Mouse (Mus musculus): Measurements from ENCODE around the gene Batf3.

Gene Batf3

DNA sequence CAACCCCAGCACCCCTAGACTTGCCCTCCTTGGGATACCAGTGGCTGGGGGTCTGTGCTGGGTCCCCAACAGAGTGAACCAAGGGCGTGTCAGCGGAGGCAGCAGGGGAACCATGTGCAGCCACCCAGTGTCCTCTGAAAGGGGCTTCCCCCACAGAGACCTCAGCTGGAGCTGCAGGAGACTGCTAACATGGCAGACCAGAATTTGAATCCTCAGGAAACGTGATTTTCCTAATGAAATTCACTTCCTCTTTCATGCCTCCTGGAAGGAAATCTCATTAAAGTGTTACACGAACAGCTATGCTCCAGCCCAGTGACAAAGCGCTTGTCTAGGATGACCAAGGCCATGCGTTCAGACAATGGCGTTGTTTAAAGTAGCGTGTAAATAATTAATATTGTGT lies 10.7 kb upstream of the Batf3 start:
- no peak for DNase-seq (ENCODE audit: low spot score)

DNA sequence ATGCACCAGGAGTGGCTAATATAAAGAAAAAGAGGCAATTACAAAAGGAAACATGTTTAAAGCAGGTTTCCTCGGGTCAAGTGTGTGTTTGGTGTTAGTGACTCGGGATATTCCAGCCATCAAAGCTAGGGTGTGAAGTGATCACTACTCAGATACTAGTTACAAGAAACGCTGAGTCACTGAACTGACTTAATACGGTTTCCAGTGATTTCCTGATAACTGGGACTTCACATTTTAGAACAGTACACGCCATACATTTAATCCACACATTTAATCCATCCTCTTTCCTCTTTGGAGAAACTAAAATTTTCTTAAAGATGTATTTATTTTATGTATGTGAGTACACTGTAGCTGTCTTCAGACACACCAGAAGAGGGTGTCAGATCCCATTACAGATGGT lies 9.7 kb upstream of the Batf3 start:
- no peak for DNase-seq (ENCODE audit: low spot score)

DNA sequence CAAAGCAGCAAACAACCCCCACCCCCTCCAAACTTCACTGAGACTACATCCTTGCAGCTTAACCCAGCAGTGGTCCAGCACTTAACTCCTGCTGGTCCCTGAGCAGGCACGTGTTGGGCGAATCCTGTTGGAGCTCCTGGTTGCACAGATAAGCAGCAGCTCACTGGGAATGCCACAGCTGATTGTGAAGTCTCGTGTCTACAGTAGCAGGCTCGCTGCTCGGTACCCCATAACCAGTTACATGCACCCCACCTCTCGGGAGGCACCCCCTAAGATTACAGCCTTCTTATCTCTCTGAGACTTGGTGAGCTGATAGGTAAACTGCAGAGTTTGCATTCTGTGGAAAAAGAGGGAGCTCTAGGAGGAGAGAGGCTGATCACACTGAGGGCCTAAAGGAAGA lies 8.3 kb upstream of the Batf3 start:
- no peak for DNase-seq (ENCODE audit: low spot score)

DNA sequence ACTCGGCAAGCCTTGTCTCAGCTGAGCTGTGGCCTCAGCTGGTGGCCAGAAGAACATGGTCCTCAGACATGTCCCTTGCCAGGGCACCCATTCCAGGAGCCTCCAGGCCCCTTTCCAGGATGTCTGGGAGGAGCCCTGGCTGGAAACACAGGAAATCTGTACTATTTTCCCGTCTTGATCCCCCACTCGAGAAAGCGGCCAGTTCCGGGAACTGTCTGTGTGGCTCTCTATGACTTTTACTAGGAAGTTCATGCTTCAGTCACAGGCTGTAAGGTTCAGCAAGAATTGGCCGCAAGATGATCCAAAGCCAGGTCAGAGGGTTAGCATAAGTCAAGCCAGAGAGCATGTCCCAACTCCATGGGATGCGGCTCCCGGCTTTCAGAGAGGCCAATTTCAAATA lies 5.6 kb upstream of the Batf3 start:
- DNase-seq (ENCODE audit: low spot score): no peak

DNA sequence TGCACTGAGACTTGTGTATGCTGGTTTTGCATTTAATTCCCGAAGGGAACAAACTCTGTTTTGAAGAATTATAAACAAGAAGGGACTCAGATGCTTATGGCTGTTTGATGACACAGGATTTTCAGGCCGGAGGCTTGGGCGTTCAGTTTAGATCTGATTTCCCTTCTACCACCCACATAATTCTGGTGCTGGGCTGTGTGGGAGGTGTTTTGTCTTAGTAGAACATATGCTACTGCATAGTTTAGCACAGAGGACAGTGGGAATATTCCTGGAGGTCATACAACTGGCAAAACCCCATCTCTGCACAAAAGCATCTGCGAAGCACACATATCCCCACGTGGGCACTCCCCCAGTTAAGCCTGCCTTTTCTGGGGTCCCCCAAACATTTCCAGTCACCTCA lies 4.1 kb upstream of the Batf3 start:
- peak; percentile 58 for DNase-seq (ENCODE audit: low spot score)

DNA sequence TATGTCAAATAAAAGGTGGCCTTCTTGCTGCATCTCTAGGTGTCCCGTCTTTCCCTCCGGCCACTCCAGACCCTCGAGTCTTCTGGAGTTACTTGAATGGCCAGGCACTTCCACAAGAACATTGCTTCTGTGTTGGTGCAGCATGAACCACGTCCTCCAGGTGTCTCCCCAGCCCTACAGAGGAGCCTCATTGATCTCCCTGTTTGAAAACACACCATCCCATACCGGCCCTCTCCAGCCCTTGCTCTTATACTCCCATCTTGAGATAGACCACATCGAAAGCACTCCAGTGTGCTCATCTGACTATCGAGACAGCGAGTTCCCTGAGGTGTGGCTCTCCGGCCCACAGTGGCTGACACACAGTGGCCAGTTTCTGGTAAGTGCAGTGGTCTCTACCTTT lies 2.6 kb upstream of the Batf3 start:
- DNase-seq (ENCODE audit: low spot score): no peak

DNA sequence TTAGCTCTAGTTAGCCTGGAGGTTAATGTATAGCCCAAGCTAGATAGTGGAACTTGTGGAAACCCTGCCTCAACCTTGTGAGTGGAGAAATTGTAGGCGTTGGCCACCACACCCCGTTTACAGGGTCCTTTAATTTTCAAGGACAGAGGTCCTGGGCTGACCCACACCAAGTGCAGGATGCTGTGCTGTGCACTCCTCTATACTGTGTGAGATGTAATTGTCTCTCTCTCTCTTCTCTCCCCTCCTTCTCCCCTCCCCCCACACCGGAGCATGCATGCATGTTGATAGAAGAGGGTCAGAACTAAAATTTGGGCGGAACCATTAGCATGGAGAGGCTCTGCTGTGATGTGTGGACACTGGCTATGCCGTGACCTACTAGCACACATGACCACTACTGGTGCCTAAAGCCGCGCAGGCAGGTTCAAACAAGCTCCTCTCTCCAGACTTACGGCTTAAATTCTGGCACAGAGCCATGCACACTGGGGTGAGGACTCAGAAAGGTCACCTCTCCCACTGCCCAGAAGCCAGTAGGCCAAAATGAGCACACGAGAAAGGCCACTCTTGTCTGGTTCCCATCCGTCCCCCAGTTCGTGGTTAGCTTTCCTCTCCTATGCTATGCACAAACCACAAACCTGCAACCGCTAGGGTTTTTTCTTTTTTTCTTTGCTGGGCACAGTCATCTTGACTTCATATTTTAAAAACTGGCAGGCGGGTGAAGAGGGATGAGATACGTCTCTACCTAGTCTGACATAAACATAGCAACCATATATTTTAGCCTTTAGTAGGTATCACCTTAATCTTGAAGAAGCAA lies 571 bp upstream of the Batf3 start:
- DNase-seq (ENCODE audit: low spot score): no peak

DNA sequence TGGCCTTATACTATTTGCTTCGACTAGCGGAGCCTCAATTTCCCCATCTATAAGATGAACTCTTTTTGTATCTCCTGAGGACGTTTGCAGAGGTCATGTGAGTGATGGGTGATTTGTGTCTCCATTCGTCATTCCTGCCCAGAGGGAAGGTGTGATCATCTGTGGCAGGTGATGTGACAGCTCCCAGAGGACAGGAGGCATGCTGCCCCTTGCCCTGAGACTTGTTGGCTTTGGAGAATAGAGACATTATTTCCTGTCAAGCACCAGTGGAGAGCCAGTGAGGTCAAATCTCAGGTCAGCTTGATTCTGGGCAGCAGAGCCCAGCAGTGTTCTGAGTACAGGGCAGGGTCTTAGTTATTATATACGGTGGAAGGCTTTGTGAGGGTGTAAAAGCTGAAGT lies 1.5 kb downstream of the Batf3 start:
- DNase-seq (ENCODE audit: low spot score): no peak

DNA sequence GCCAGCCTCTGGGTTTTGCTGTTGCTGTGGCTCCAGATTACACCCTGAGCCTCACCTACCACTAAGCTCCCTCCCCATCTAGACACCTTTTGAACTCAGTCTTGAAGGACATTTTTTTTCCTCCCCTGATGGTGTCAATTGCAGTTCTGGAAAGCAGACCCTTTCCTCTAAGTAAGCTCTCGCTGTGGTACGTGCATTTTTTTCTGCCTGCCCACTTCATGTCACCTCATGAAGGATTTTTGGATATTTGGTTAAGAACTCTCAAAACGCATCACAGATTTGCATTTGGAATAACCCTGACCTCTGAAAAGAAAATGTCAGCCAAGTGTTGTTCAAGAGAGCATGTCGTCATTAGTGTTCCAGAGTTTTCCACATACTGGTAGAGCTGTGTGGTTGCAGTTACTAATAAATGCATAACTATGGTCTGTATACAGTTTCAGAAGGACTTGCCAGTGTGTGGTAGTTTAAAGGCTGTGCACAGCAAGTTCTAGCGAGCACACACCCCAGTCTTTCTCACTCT lies 2.2 kb downstream of the Batf3 start:
- DNase-seq (ENCODE audit: low spot score): no peak

DNA sequence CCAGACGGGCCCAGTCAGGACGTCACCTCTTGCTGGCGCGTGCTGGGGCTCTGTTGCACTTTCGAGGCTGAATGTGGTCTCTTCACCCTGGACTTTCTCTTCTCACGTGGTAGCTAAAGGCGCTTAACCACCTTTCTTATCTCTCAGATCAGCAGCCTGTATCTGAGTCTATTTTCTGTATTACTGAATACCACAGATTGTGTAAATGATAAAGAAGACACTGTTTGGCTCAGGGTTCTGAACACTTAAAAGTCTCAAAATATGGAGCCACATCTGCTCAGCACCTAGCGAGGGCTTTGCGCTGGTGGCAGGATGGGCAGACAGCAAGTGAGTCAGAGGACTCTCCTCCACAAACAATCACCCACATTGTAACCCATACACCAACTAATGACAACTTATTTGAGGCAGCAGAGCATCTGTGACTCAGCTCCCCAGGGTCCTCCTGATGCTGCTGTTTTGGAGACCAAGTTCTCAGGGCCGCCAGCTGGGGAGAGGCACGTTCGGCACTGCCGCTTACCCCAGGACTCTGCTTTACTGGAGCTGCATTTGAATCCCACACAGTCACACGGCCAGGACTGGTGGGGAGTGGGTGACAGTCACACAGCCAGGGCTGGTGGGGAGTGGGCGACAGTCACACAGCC lies 5.2 kb downstream of the Batf3 start:
- no peak for DNase-seq (ENCODE audit: low spot score)

DNA sequence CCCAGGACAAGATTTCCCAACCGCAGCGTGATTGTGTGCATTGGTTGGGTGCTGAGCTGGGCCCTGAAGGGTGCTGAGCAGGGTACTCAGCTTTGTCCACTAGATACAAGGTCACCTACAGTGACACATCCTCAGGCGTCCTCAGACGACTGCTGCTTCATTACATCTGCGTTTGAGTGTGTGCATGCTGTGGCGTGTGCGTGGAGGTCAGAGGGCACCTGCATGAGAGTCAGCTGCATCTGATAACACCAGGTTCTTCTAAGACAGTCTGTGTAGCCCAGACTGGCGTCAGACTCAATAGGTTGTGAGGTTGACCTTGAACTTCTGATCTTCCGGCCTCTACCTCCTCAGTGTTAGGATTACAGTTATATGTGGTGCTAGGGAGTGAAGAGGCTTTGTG lies 7.6 kb downstream of the Batf3 start:
- DNase-seq (ENCODE audit: low spot score): no peak

DNA sequence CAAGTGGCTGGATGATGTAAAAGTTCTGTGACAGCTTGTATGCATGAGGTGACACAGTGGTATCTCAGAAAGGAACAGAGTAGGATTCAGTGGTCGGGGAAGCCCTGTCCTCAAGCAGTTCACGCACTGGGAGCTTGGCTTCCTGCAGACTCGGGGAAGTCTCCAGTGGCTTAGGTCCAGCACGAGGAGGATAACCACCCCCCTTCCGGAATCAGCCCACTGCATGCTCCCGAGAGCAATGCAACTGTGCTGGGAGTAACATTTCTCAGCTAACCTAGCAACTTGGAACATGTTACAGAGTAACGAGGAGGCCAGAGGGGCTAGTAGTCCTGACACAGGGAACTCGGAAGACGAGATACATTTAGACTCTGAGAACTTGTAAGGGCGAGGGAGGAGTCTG lies 9.7 kb downstream of the Batf3 start:
- DNase-seq (ENCODE audit: low spot score): no peak

DNA sequence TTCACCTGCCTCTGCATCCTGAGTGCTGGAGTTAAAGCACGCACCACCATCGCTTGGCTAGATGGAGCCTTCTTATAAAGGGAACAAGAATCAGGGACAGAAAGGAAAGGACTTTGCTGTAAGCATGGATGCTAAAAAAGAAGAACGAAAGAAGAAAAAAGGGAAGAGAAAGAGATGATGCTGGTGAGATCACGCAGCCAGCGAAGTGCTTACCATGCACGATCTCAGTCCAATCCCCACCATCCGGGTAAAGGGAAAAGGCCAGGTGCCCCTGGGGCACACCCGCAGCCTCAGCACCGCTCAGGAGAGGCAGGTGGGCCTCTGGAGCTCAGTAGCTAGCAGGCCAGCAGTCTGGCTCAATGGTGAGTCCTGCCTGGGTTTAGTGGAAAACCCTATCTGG lies 12.3 kb downstream of the Batf3 start:
- DNase-seq (ENCODE audit: low spot score): no peak

DNA sequence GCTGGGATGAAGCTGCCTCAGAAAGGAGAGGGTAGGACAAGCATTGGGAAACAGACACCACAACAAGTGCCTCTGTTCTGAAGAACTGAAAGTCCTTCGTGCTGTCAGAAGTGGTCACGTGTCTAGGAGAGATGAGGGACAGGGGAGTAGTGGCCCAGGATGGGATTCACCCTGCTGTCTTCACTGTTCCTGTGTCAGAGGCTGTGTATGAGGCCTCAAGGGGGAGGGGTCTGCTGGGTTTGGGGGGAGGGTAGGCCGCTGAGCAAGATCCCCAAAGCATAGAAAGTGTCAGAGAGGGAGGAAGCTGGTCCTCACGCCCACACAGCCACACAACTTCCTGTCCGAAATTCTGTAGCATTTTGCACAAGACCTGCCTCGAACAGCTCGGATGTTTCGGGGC lies 13.5 kb downstream of the Batf3 start:
- peak; percentile 60 for DNase-seq (ENCODE audit: low spot score)

DNA sequence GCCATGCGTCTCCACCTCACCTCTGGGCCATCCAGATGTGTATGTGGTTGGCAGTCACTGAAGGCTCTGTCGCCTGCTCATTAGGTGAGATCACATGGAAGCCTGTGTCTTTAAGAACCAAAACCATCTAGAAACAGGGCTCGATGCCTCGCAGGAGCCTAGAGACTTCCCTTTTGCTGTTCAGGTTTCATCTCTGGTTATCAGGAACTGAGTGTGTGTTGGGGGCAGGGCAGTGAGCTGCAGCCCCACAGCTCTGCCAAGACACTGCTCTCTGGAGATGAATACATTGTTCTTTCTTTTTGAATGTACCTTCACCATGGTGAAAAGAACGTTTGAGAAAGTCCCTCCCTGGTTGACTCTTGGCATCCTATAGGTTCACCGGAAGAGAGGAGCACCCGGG lies 17.2 kb downstream of the Batf3 start:
- DNase-seq (ENCODE audit: low spot score): no peak

DNA sequence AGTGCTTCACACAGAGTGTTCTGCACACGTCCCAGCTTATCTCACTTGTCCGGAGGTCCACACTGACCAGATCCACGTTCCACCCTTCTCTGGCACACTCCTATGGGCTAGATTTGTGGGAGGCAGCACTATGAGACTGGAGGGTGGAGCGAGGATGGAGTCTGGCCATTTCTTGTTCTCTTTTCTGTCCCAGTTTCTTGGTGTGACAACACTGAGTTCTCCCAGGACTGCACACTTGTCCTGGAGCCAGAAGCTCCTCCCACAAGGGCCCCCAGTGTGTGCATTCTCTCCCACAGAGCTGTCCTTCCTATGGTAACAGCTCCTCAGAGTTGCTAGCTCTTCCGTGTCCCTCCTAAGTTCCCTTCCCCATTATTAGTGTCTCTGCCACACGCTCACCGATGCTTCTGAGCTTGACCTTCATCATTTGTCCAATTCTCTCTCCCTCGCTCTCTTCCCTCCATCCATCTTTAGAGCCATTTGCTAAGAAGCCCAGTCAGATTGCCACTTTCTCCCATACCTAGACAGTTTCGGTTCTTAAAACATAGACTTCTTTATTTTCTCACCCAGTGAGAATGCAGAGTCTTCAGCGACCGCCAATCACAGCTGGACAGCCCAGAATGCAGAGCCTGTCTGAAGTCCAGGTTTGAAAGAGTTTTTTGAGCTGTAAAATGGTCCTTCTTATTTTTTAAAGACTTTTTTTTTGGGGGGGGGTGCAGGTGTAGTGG lies 18.0 kb downstream of the Batf3 start:
- DNase-seq (ENCODE audit: low spot score): no peak

DNA sequence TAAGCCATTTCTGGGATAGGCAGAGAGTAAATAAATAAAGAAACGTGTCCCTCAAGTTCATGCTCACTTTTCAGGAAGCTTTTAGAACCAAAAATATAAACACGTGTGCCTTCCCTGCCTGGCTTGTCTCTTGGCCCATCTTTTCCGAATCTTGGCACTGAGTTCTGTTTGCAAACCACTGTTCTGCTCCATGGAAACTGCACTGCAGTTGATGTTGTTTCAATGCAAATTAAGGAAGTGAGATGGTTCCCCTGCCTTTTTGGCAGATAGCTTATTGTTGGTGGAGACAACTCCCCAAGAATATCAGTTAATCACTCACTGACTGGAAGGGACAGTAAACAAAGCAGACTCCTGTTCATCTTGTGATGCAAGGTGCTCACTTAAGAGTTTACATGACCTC lies 25.1 kb downstream of the Batf3 start:
- DNase-seq (ENCODE audit: low spot score): no peak

DNA sequence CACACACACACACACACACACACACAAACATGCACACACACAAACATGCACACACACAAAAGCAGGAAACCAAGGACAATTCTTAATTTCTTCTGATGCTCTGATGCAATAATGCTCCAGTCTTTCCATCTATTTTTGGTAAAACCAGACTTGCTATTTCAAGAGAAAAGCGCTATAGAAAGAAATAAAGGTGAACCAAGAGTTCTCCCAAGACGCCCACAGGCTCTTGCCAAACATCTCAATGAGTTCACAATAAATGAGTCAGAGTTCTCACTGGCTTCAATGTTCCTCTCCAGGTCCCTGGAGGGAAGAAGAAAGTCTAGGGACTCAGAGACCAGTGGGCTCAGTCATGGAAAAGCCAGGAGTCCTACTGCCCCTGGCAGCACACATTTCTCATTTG lies 26.0 kb downstream of the Batf3 start:
- no peak for DNase-seq (ENCODE audit: low spot score)

DNA sequence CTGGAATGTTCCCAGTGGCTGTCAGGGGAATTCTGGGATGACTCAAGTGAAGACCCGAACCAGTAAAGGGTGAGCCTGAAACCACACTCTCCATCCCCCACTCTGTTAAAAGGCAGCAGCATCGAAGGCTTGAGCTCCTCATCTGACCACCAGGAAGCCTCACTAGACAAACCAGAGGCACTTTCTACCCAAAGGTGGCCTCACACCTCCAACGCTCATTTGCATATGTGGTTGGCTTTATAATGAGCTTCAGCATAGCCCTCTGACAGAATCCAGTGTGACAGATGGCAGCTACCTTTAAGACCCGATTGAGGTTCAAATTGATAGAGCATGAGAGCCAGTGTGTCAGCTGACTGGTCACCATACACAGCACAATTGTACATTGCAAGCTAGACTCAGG lies 26.6 kb downstream of the Batf3 start:
- no peak for DNase-seq (ENCODE audit: low spot score)

DNA sequence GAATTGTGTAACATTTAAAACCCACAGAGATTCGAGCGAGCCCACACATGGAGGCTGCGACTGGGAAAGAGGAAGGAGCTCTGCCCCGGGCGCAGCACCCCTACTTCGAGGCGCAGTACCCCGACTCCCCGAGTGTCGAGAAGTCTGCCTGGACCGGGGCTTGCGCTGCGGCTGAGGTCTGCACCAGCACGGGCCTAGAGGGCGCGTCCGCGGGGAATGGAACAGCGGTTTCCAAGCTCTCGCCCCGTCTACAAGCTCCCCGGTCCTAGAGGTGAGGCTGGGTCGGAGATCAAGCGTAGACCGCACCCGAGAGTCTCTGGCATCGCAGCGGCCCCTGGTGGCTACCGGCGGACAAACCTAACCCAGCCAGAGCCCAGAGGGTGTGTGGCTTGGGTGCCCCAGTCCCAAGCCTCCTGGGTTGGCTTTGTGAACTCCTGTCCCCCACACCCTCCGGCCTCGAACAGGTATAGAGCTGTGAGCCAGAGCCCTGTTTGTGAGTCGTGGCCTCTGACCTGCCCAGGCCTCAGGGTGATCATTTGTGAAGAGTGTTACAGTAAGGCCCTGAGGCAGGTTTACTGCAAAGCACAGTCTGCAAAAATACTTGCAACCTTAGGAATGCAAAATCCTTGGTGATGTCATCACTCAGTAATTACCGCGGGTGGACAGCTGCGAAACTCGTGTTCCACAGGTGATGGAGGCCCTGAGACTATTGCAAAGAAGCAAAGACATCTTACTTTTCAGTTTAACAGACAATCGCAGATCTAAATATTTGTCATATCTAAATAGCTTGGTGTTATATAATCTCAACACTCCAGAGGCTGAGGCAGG lies 28.4 kb downstream of the Batf3 start:
- DNase-seq (ENCODE audit: low spot score): no peak

DNA sequence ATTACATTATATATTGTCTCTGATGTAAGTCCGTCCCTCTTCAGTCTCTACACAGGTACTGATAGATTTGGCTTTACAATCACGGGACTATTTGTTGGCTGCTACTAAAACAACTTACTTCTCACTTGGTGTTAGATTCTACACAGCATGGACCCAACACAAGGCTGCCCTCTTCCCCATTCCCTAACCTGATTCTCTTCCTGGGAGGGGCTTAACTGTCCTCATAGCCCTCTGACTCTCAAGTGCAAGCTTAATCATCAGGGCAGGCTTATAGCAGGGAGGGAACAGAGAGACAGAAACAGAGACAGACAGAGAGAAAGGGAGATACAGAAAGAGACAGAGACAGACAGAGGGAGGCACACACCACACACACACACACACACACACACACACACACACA lies 34.0 kb downstream of the Batf3 start:
- no peak for DNase-seq (ENCODE audit: low spot score)

DNA sequence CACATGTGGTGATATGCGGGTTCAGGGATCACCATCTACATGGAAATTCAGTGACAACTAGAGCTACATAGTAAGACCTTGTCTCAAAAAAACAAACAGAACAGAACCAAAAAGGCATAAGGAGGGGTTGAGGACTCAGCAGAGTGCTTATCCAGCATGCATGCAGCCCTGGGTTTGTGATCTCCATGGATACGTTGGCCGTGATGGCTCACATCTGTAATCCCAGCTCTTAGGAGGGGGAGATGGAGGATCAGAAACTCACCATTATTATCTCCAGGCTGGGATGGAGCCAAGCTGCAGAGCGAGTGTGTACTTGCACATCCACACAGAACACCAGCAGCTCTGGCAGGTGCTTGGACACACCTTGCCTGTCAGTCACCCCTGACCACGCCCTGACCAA lies 34.6 kb downstream of the Batf3 start:
- DNase-seq (ENCODE audit: low spot score): no peak
